Mouse (Mus musculus) liver, embryonic 14.5 days (tissue): ENCODE measurements at regions not wholly inside any gene's neighbourhood (a gene's known extent, or its start where the extent isn't known, plus 50 kb on each side); places are given as distances from the start of the nearest gene placed in this dataset.

Experiments used
- ATAC-seq: fragments of 200-750 bp; cut with Nextera tagmentation; 2 replicates; pipeline ENCODE4 v1.8.0; 2017; ENCODE audit warnings: moderate number of reproducible peaks, mild to moderate bottlenecking, moderate library complexity; ENCODE audit not compliant: insufficient read depth
- DNase-seq, 3 experiments: peaks; one replicate each; pipeline ENCODE4 v3.0.0-alpha.2; 2012 to 2013; ENCODE audit warnings: low read depth in 3 of 3, low spot score in 3 of 3
- H3K27ac ChIP-seq: fragments of 300-500 bp; sonication (generic); 2 replicates; pipeline ENCODE4 v1.5.1; 2014; ENCODE audit warnings: moderate library complexity, mild to moderate bottlenecking, control low read depth, inconsistent platforms
- H3K27me3 ChIP-seq: fragments of 300-500 bp; sonication (generic); 2 replicates; pipeline ENCODE4 v1.6.1; 2014; ENCODE audit warnings: mild to moderate bottlenecking, low read length, moderate library complexity; ENCODE audit not compliant: control insufficient read depth, insufficient read depth
- H3K36me3 ChIP-seq: fragments of 300-500 bp; sonication (generic); replicated peaks from 2 replicates; pipeline ENCODE4 v1.6.1; 2014; ENCODE audit warnings: low read depth; ENCODE audit not compliant: control insufficient read depth, insufficient read depth
- H3K4me1 ChIP-seq, 2 experiments: fragments of 200-500 bp in 1 of 2; fragments of 300-500 bp in 1 of 2; sonication (generic) in 1 of 2; replicated peaks; 2 replicates each; pipeline ENCODE4 v1.6.1; 2012 to 2014; ENCODE audit warnings: antibody characterized with exemption in 1 of 2, inconsistent platforms in 1 of 2, low read length in 1 of 2; ENCODE audit not compliant: control insufficient read depth in 2 of 2, insufficient read depth in 2 of 2
- H3K4me2 ChIP-seq: fragments of 300-500 bp; sonication (generic); 2 replicates; pipeline ENCODE4 v1.6.1; 2014; ENCODE audit warnings: low read depth, mild to moderate bottlenecking, control low read depth, moderate library complexity
- H3K4me3 ChIP-seq, 2 experiments: fragments of 200-500 bp in 1 of 2; fragments of 300-500 bp in 1 of 2; sonication (generic) in 1 of 2; 2 replicates each; pipeline ENCODE4 v1.5.1; 2012 to 2014; ENCODE audit warnings: low read depth in 2 of 2, low read length in 2 of 2, mild to moderate bottlenecking in 2 of 2, control low read depth in 1 of 2, inconsistent platforms in 1 of 2, moderate library complexity in 1 of 2; ENCODE audit not compliant: insufficient read depth in 1 of 2
- H3K9ac ChIP-seq: fragments of 300-500 bp; sonication (generic); replicated peaks from 2 replicates; pipeline ENCODE4 v1.6.1; 2014; ENCODE audit warnings: mild to moderate bottlenecking, control low read depth, moderate library complexity
- H3K9me3 ChIP-seq: fragments of 300-500 bp; sonication (generic); 2 replicates; pipeline ENCODE4 v1.6.1; 2016; ENCODE audit warnings: low read length, mixed read lengths; ENCODE audit not compliant: control insufficient read depth
- CTCF ChIP-seq: IDR thresholded peaks from 2 replicates; pipeline ENCODE4 v1.5.1; 2016; ENCODE audit warnings: antibody characterized with exemption, low read depth, control low read depth
- EP300 ChIP-seq: IDR thresholded peaks from 2 replicates; pipeline ENCODE4 v1.6.1; 2016; ENCODE audit warnings: antibody characterized with exemption, low read depth
- WGBS: fragments of 180-500 bp; shearing (Covaris S2); extraction: QIAGEN DNeasy Blood & Tissue Kit; methylation state at CpG from one replicate; pipeline ENCODE4 v1.1.7; 2014; ENCODE audit not compliant: insufficient replicate concordance; 5-methylcytosine and 5-hydroxymethylcytosine counted together

GRCm38 (mm10) chr15:62336454-62337284, 1413.9 kb upstream of the A1bg start:
- H3K4me3 ChIP-seq = no peak overlapping the region
- ATAC-seq (peak; percentile 73), DNase-seq (peak in 2 of 3 experiments; percentile 27 to 28)
- H3K4me1 ChIP-seq = peaks cover 0 to 4% of the 10 kb centered on the region in 2 experiments; a peak in 1 of 4 replicates
- H3K27me3 ChIP-seq = no peaks in the 10 kb centered on the region
- H3K4me2 ChIP-seq = no peak overlapping the region
- H3K27ac ChIP-seq = no peak overlapping the region
- 67% methylated on average over 6 of the region's 6 CpGs for WGBS
- TF ChIP-seq EP300 = no peak
- no peak for TF ChIP-seq CTCF
- no peaks in the 10 kb centered on the region for H3K9me3 ChIP-seq
- H3K9ac ChIP-seq = no peak overlapping the region
- H3K36me3 ChIP-seq = no peaks in the 10 kb centered on the region

- Histone ChIP-seq H3K27me3 (no peaks in the 10 kb centered on the region), H3K27ac (no peak overlapping the region), H3K36me3 (no peaks in the 10 kb centered on the region), H3K4me1 (peaks cover 0 to 7% of the 10 kb centered on the region in 2 experiments; a peak in 2 of 4 replicates), H3K9ac (no peak overlapping the region), H3K4me3 (no peak overlapping the region), H3K4me2 (no peak overlapping the region), H3K9me3 (no peaks in the 10 kb centered on the region)
- DNase-seq (no peak), ATAC-seq (no peak)
- 67% methylated on average over 4 of the region's 4 CpGs for WGBS
- TF ChIP-seq CTCF (peak; percentile 11; the same call in 1 of the 2 replicates), EP300 (no peak)
Observed at GRCm38 (mm10) chr15:62334256-62335009, 1411.6 kb upstream of the A1bg start.

- Histone ChIP-seq H3K36me3 (no peaks in the 10 kb centered on the region), H3K4me3 (no peak overlapping the region), H3K4me2 (no peak overlapping the region), H3K27ac (no peak overlapping the region), H3K27me3 (no peaks in the 10 kb centered on the region), H3K9ac (no peak overlapping the region), H3K9me3 (no peaks in the 10 kb centered on the region), H3K4me1 (peaks cover 13 to 20% of the 10 kb centered on the region in 2 experiments)
- no peak for ATAC-seq
- DNase-seq = no peak
- 52% methylated on average over 5 of the region's 5 CpGs for WGBS
- TF ChIP-seq EP300 (no peak), CTCF (no peak)
Observed at GRCm38 (mm10) chr15:62332129-62332528, 1409.3 kb upstream of the A1bg start.

DNA sequence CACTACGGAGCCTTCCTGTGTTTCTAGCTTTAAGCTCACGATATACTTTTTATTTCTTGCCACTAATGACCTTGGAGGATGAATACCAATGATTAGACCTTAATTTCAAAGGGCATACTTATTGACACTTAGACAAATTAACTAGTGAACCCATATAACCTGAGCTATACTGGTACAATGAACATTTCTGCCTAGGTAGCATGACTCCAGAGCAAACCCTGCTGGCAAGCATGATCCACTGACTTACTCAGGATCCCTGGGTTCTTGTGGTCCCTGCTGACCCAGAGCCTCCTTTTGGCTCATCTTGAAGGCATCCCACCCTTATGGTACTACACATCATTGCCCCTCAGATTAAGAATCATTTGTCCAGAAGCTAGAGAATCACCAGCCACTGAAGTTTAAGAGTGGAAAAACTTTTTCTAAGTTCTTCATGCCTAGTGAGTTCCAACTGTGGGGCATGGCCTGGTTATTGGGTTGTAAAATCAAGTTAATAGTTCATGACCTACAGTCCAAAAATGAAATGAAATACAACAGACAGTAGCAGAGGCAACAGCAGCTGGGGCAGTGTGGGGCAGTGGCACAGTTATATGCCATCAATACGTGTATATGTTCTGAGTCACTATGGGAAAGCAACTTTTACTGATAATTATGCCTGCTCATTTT, 1408.5 kb upstream of the A1bg start:
- WGBS = 52% methylated on average over 3 of the region's 3 CpGs
- no peak overlapping the region for H3K27ac ChIP-seq
- no peaks in the 10 kb centered on the region; the same call in 1 of the 2 replicates for H3K27me3 ChIP-seq
- no peak overlapping the region for H3K4me3 ChIP-seq
- no peaks in the 10 kb centered on the region for H3K36me3 ChIP-seq
- ATAC-seq (no peak), DNase-seq (no peak)
- H3K4me2 ChIP-seq = no peak overlapping the region
- no peak overlapping the region for H3K9ac ChIP-seq
- no peak for TF ChIP-seq EP300
- TF ChIP-seq CTCF = peak; percentile 45
- H3K9me3 ChIP-seq = no peaks in the 10 kb centered on the region
- peaks cover 13 to 24% of the 10 kb centered on the region in 2 experiments for H3K4me1 ChIP-seq
